Mouse (Mus musculus) kidney, postnatal 0 days (tissue): ENCODE data around the gene Wfdc6a. TPM values are rescaled to one million over a fixed set of nuclear protein-coding genes. Genes with fewer than 3 reads are reported as not detected.
A peak's percentile ranks its signal among the peaks of the same experiment; 100 is the strongest.
"Not testable (repeated sequence)": the region's sequence is repeated elsewhere in the genome, so short reads cannot be mapped to it uniquely, and the experiment has no call there.

Experiments
- ATAC-seq: fragments of 200-750 bp; cut with Nextera tagmentation; replicated peaks from 2 replicates; pipeline ENCODE4 v1.8.0; 2017; ENCODE audit warnings: low read depth, moderate number of reproducible peaks, moderate TSS enrichment, moderate library complexity; ENCODE audit not compliant: low FRiP score
- DNase-seq: peaks from one replicate; pipeline ENCODE4 v3.0.0-alpha.2; 2016; ENCODE audit warnings: low spot score
- H3K27ac ChIP-seq: fragments of 300-500 bp; sonication (generic); 2 replicates; pipeline ENCODE4 v1.5.1; 2014; ENCODE audit warnings: mild to moderate bottlenecking
- H3K27me3 ChIP-seq: fragments of 300-500 bp; sonication (generic); 2 replicates; pipeline ENCODE4 v1.6.1; 2014; ENCODE audit warnings: low read length, mixed read lengths; ENCODE audit not compliant: insufficient read depth
- H3K36me3 ChIP-seq: fragments of 300-500 bp; sonication (generic); 2 replicates; pipeline ENCODE4 v1.6.1; 2014; ENCODE audit warnings: low read length, mixed read lengths; ENCODE audit not compliant: insufficient read depth
- H3K4me1 ChIP-seq: fragments of 300-500 bp; sonication (generic); replicated peaks from 2 replicates; pipeline ENCODE4 v1.6.1; 2014; ENCODE audit warnings: antibody characterized with exemption, low read length, mixed read lengths; ENCODE audit not compliant: insufficient read depth
- H3K4me2 ChIP-seq: fragments of 300-500 bp; sonication (generic); 2 replicates; pipeline ENCODE4 v1.6.1; 2014; ENCODE audit warnings: mild to moderate bottlenecking, low read length, moderate library complexity, mixed read lengths
- H3K4me3 ChIP-seq: fragments of 300-500 bp; sonication (generic); replicated peaks from 2 replicates; pipeline ENCODE4 v1.5.1; 2014; ENCODE audit warnings: low read depth, low read length
- H3K9ac ChIP-seq: fragments of 300-500 bp; sonication (generic); 2 replicates; pipeline ENCODE4 v1.6.1; 2014; ENCODE audit warnings: low read depth, low read length
- H3K9me3 ChIP-seq: fragments of 300-500 bp; sonication (generic); replicated peaks from 2 replicates; pipeline ENCODE4 v1.6.1; 2016; ENCODE audit warnings: low read length, inconsistent platforms, mixed read lengths
- CTCF ChIP-seq: IDR thresholded peaks from 2 replicates; pipeline ENCODE4 v1.5.1; 2016; ENCODE audit warnings: antibody characterized with exemption, low read depth, mild to moderate bottlenecking, moderate library complexity
- WGBS: fragments of 180-500 bp; shearing (Covaris S2); extraction: QIAGEN DNeasy Blood & Tissue Kit; methylation state at CpG from one replicate; pipeline ENCODE4 v1.1.7; 2014; 5-methylcytosine and 5-hydroxymethylcytosine counted together
- polyA plus RNA-seq: library from polyadenylated mRNA; unstranded; fragments of >200 nt; fragmentation: Nextera tagmentation; extraction: Ambion mirVana; gene quantifications from 2 replicates; pipeline ENCODE4 v1.2.1, GENCODE M21; 2015

Gene Wfdc6a
- not detected in 2 replicates for polyA plus RNA-seq

- not testable (repeated sequence) for H3K4me2 ChIP-seq, H3K4me3 ChIP-seq, H3K4me1 ChIP-seq, H3K9me3 ChIP-seq, DNase-seq, H3K9ac ChIP-seq, ATAC-seq, H3K27ac ChIP-seq, H3K36me3 ChIP-seq, H3K27me3 ChIP-seq
- WGBS: 37% methylated on average over 13 of the region's 13 CpGs
These were observed at the start of gene Wfdc6a for GRCm38 (mm10) chr2:164585025-164585725. Gene Wfdc6a (minus strand): TSS chr2:164585447.

- Histone ChIP-seq H3K4me1 (no peaks in the 10 kb centered on the region), H3K27ac (no peak overlapping the region), H3K4me2 (no peak overlapping the region), H3K27me3 (no peaks in the 10 kb centered on the region), H3K9ac (no peak overlapping the region), H3K36me3 (no peaks in the 10 kb centered on the region), H3K9me3 (no peaks in the 10 kb centered on the region), H3K4me3 (no peak overlapping the region)
- no peak for ATAC-seq
- DNase-seq: no peak
- TF ChIP-seq CTCF: peak; percentile 32; the same call in 1 of the 2 replicates
- 78% methylated on average over 4 of the region's 4 CpGs for WGBS
These were observed 36.5 kb upstream of the Wfdc6a start for GRCm38 (mm10) chr2:164621775-164622174.

- WGBS: 81% methylated on average over 5 of the region's 5 CpGs
- no peak for TF ChIP-seq CTCF
- ATAC-seq: no peak
These were observed 33.8 kb upstream of the Wfdc6a start for GRCm38 (mm10) chr2:164619050-164619449.

GRCm38 (mm10) chr2:164615386-164615785 lies 30.1 kb upstream of the Wfdc6a start:
- Histone ChIP-seq H3K27ac (no peak overlapping the region), H3K4me1 (no peaks in the 10 kb centered on the region), H3K4me3 (no peak overlapping the region), H3K9ac (no peak overlapping the region), H3K9me3 (no peaks in the 10 kb centered on the region), H3K27me3 (no peaks in the 10 kb centered on the region), H3K36me3 (no peaks in the 10 kb centered on the region), H3K4me2 (no peak overlapping the region)
- ATAC-seq (no peak), DNase-seq (no peak)
- no peak for TF ChIP-seq CTCF
- WGBS: 92% methylated on average over 3 of the region's 3 CpGs

More at GRCm38 (mm10) chr2:164619050-164619449, 33.8 kb upstream of the Wfdc6a start:
- Histone ChIP-seq H3K9ac (no peak overlapping the region), H3K27ac (no peak overlapping the region), H3K27me3 (no peaks in the 10 kb centered on the region), H3K4me3 (no peak overlapping the region), H3K4me1 (no peaks in the 10 kb centered on the region), H3K36me3 (no peaks in the 10 kb centered on the region), H3K9me3 (no peaks in the 10 kb centered on the region), H3K4me2 (no peak overlapping the region)
- no peak for DNase-seq

DNA sequence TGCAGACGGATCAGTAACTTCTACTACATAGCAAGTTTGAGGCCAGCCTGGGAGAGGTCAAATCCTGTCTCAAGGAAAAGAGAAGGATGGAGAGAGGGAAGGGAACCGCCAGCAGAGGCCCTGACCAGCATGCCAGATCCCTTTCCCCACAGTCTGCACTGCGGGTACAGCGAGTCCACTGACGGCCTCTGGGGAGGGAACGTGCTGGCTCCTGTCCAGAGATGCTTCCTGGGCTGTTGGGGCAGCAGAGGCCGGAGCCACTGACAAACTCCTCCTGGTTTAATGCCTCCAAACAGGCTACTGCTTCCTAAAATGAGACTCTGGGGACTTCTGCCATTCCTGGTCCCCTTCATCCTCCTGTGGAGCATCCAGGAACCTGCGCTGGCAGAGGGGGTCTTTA lies 28.2 kb upstream of the Wfdc6a start, which contains the start of the genes Wfdc6b and Wfdc8:
Wfdc6b (plus strand) TSS at position 52 of the 400 bp plus-strand sequence.
Wfdc8 (minus strand) TSS at position 156 of the 400 bp plus-strand sequence.
- not testable (repeated sequence) for H3K27me3 ChIP-seq, H3K36me3 ChIP-seq, DNase-seq, H3K4me1 ChIP-seq, H3K9ac ChIP-seq, ATAC-seq, H3K4me2 ChIP-seq, H3K4me3 ChIP-seq, H3K27ac ChIP-seq, H3K9me3 ChIP-seq
- 38% methylated on average over 8 of the region's 8 CpGs for WGBS

DNA sequence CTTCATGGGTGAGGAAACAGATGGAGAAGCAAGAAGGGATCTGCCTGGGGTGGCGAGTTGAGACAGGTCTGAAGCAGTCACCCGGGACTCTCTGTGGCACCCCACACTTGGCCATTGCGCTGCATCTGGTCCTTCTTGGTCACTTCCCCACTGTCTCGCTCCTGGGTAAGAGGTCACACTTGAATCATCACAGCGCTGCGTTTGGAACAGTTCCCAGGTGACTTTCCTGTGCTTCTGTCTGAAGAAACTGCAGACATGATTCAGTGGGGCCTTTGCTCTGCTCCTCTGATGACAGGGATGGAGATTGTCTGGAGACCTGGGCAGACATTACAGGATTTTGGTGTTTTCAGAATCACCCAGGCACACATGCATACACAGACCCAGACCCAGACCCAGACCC lies 23.5 kb upstream of the Wfdc6a start:
- DNase-seq: no peak
- no peak overlapping the region for H3K27ac ChIP-seq
- H3K9ac ChIP-seq: no peak overlapping the region
- ATAC-seq: no peak
- TF ChIP-seq CTCF: no peak
- no peaks in the 10 kb centered on the region for H3K27me3 ChIP-seq
- H3K4me3 ChIP-seq: no peak overlapping the region
- H3K4me2 ChIP-seq: no peak overlapping the region
- 45% methylated on average over 6 of the region's 6 CpGs for WGBS
- no peaks in the 10 kb centered on the region for H3K4me1 ChIP-seq
- no peaks in the 10 kb centered on the region for H3K9me3 ChIP-seq
- no peaks in the 10 kb centered on the region for H3K36me3 ChIP-seq
